Mouse (Mus musculus): ENCODE data around the gene Tmem229b.

- TF ChIP-seq GATA1 (IDR thresholded peaks at IDR 0.05; ENCODE audit: low read depth, low read length) (no peak), RCOR1 (IDR thresholded peaks at IDR 0.05; ENCODE audit: low read depth, low read length) (no peak), CTCF (IDR thresholded peaks at IDR 0.05 in 2 of 3, conservative IDR thresholded peaks at IDR 0.05 in 1 of 3; ENCODE audit: control insufficient read depth in 1 of 3, insufficient read depth in 1 of 3, low read depth in 2 of 3, low read length in 3 of 3, poor library complexity in 1 of 3, severe bottlenecking in 1 of 3) (peak; percentile 41 to 65 (median 56)), ZNF384 (IDR thresholded peaks at IDR 0.05; ENCODE audit: low read depth, low read length) (no peak), E2F4 (IDR thresholded peaks at IDR 0.05; ENCODE audit: borderline replicate concordance, low read depth, low read length) (no peak), POLR2AphosphoS5 (IDR thresholded peaks at IDR 0.05; ENCODE audit: borderline replicate concordance, low read depth, low read length) (no peak), NRF1 (IDR thresholded peaks at IDR 0.05; ENCODE audit: insufficient read depth, low read depth, low read length, poor library complexity, severe bottlenecking) (no peak), JUND (IDR thresholded peaks at IDR 0.05; ENCODE audit: low read depth, low read length) (no peak), ZC3H11A (IDR thresholded peaks at IDR 0.05; ENCODE audit: low read depth, low read length) (peak; percentile 39; the same call in 1 of the 2 replicates), EP300 (IDR thresholded peaks at IDR 0.05; ENCODE audit: low read depth in 1 of 2, low read length in 2 of 2) (no peak)
Measured at GRCm38 (mm10) chr12:79022882-79023281, 15.5 kb upstream of the Tmem229b start.

All from MEL (cell line).